Mouse (Mus musculus) embryo, embryonic 9.5 days (tissue): ENCODE data around the gene Rc3h2.

Source experiments
- DNase-seq: peaks from one replicate; pipeline ENCODE4 v3.0.0-alpha.2; 2017; ENCODE audit errors: extremely low spot score

The Rc3h2 gene

DNA sequence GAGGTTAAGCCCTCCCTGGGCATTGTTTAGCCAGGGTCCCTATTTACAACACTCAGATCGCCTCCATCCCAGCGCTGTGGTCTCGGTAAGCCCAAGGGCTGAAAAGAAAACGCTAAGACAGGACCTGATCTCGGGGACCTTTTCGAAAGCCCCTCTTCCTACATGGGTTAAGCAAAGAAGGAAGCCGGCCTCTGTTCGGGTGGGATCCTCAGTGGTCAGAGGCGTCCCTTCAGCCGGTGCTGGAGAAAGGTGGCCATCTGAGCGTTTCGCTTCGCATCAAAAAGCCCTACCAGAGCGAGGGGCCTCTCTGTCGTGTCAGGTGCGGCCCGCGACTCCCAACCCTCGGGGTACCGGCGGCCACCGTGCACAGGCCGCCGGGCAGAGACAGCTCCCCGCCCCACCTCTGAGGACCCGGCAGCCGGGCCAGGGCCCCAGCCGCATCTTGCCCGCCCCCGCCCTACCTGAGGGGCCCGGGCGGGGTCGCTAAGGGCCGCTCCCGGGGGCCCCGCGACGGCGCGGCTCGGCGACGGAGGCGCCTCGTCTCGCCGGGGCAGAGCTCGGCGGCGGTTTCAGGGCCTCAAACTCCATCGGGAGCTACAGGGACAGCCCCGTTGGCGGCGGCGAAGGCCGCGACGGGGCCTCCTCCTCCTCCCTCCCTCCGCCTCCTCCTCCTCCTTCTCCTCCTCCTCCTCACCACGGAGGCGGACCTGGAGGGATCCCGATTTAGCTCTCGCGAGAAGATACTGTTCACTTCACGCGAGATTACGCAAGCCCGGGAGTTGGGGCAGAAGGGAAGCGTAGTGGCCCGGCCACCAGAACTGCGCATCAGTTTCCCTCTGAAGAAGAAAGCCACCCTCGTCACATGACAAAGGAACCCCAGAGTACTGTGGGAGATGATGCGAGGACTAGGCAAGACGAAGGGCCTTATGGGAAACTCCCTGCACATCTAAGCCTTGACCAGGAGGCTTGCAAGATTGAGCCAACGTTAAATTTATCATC, at the start of gene Rc3h2:
Gene Rc3h2, minus strand, starts transcription at position 598 of the 999 bp plus-strand sequence.
- DNase-seq = peak; percentile 94

DNA sequence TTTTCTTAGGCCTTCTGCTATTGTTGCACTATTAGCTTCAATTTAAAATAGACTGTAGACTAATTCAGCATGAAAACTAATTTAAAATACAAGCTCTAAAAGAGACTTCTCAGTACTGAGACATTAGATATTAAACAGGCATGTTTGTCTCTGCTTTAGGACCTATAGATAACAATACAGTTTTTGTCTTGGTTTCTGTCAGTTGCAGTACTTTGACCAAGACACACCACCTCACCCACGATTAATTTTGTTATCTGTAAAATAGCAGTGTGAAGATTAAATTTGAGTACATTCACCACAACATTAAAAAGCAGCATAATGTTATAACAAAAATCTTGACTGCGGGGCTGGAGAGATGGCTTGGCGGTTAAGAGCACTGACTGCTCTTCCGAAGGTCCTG, 43.6 kb upstream of the Rc3h2 start:
- no peak for DNase-seq

GRCm38 (mm10) chr2:37460707-37461106, 38.0 kb upstream of the Rc3h2 start:
- DNase-seq = no peak

DNA sequence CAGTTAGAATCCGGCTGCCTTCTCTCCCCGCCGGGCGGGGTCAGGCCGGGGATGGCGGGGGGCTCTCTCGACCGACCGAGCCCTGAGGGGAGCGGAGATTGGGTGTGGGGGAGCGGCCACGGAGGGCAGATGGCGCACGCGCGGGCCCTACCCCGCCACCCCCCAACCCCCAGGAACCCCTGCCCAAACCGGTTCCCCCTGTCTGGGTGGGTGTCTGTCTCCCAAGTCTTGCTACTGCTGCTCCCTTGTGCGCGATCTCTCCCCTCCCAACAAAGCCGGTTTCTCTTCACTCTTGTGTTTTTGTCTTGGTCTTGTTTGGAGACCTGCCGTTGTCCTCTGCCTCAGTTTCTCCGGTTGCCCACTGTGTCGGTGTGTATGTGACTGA, 29.7 kb upstream of the Rc3h2 start:
- no peak for DNase-seq

GRCm38 (mm10) chr2:37451667-37452375, 29.1 kb upstream of the Rc3h2 start:
- DNase-seq = peak; percentile 92

GRCm38 (mm10) chr2:37442611-37443591, 20.2 kb upstream of the Rc3h2 start, which contains the start of the genes Zbtb26, Zbtb6 and Rabgap1:
Gene Zbtb26 (minus strand): TSS chr2:37443135.
Gene Zbtb6 (minus strand): TSS chr2:37443171.
Gene Rabgap1 (plus strand): TSS chr2:37443279.
- DNase-seq = peak; percentile 96

DNA sequence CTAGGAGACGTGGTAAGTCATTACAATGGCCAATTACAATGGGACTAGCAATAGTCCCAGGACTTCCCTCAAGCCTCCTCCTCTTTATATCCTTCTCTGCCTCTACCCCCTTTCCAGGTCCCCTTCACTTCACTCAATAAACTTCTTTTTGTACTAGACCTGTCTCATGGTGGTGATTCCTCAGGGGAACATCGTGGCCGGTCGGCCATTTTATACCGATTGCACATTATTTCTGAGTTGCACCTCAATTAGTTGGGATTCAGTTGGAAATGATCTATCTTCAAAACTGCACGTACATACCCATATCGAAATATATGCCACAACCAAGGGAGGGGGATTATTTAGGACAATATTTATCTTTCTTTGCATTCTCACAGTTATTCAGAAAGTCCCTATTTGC, 8.9 kb upstream of the Rc3h2 start:
- no peak for DNase-seq

- peak; percentile 89 for DNase-seq
These were observed 8.1 kb upstream of the Rc3h2 start for GRCm38 (mm10) chr2:37430593-37431464.

GRCm38 (mm10) chr2:37423671-37424070, 968 bp upstream of the Rc3h2 start:
- DNase-seq = no peak

DNA sequence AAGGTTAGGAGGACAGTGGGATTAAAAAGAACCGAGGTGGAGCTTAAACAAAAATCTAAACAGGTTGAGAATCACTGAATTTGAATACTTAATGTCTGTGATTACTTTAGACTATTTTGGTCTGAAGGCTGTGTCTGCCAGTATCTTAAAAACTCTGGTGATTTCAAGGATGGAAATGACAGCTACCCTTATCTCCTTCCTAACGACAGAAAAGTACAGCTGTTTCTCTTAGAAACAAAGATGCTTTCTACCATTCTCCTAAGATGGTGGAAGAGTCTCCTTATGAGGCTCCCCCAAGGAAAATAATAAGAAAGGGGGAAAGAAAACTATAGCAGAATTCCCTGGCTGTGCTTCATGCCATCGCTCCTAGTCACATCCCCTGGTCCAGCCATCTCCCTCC, 800 bp downstream of the Rc3h2 start:
- no peak for DNase-seq

- no peak for DNase-seq
These were observed 27.2 kb downstream of the Rc3h2 start for GRCm38 (mm10) chr2:37395539-37395938.

- no peak for DNase-seq
These were observed 39.8 kb downstream of the Rc3h2 start for GRCm38 (mm10) chr2:37382921-37383320.

GRCm38 (mm10) chr2:37380189-37380588, 42.5 kb downstream of the Rc3h2 start:
- DNase-seq = peak; percentile 38

- DNase-seq = no peak
These were observed 46.7 kb downstream of the Rc3h2 start for GRCm38 (mm10) chr2:37376018-37376417.

DNA sequence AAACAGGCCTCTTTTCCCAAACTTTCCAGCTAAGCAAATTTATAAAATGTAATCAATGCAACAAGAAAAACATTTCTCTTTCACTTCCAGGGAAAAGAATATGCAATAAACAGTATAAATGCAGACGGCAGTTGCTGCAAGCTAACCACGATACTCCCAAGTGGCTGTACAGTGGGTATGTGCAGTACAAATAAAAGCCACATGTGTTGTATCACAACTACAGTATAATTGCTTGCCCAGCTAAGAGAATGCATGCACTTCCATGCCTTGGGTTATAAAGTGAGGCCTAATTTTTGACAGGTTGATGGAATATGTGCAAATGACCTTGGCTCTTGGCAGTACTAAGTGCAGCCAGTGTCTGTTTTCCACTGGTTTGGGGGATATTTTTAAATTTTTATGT, 52.1 kb downstream of the Rc3h2 start:
- DNase-seq = no peak

GRCm38 (mm10) chr2:37359908-37360307, 62.8 kb downstream of the Rc3h2 start:
- no peak for DNase-seq

- DNase-seq = peak; percentile 89
These were observed 63.8 kb downstream of the Rc3h2 start, which contains the start of gene Pdcl for GRCm38 (mm10) chr2:37358633-37359540. Gene Pdcl (minus strand): TSS chr2:37359332.

DNA sequence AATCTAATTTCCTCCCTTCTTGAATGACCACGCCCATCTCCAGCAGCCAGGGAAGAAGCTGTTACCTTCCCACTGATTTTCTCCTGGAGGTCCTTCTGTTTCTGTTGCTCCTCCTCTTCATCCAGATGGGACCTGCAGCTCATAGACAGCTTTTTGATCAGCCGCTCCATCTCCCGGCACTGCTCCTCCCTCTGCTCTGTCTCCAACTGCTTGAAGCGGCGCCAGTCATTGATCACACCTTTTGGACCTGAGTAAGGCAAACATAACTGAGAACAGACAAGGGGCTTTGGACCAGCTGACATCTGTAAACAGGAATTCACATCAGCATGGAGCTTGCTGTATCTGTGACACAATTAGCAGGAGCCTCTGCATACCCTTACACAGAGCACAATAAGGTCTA, 67.1 kb downstream of the Rc3h2 start:
- no peak for DNase-seq

- DNase-seq = no peak
These were observed 71.0 kb downstream of the Rc3h2 start for GRCm38 (mm10) chr2:37351671-37352070.
